Mouse (Mus musculus): ENCODE measurements at regions not wholly inside any gene's neighbourhood (a gene's known extent, or its start where the extent isn't known, plus 50 kb on each side); places are given as distances from the start of the nearest gene placed in this dataset.
"Not testable (repeated sequence)": the region's sequence is repeated elsewhere in the genome, so short reads cannot be mapped to it uniquely, and the experiment has no call there.

GRCm38 (mm10) chr2:79010273-79010672, 142.3 kb downstream of the Ube2e3 start:
- in situ Hi-C loops (cut with MboI, MseI): loop anchor here in 1 of 2 experiments (10.0 kb wide), 1 partner anchor 1195 kb away; no protein-coding TSS in a partner anchor

GRCm38 (mm10) chr2:79018732-79019423, 151.0 kb downstream of the Ube2e3 start:
- in situ Hi-C loops (cut with MboI, MseI): loop anchor here in 1 of 2 experiments (10.0 kb wide), 1 partner anchor 1186 kb away; no protein-coding TSS in a partner anchor

- in situ Hi-C loops (cut with MboI, MseI): no loop called here
Measured at GRCm38 (mm10) chr2:79022954-79023353, 155.0 kb downstream of the Ube2e3 start.

GRCm38 (mm10) chr2:79025678-79026077, 157.8 kb downstream of the Ube2e3 start:
- in situ Hi-C loops (cut with MboI, MseI): no loop called here

GRCm38 (mm10) chr2:79030990-79031389, 163.1 kb downstream of the Ube2e3 start:
- in situ Hi-C loops (cut with MboI, MseI): no loop called here

- in situ Hi-C loops (cut with MboI, MseI): no loop called here
Measured at GRCm38 (mm10) chr2:79036296-79036695, 168.4 kb downstream of the Ube2e3 start.

- in situ Hi-C loops (cut with MboI, MseI): no loop called here
Measured at GRCm38 (mm10) chr2:79038624-79039023, 170.7 kb downstream of the Ube2e3 start.

- in situ Hi-C loops (cut with MboI, MseI): not testable (repeated sequence)
Measured at GRCm38 (mm10) chr2:79044804-79045203, 176.9 kb downstream of the Ube2e3 start.

- in situ Hi-C loops (cut with MboI, MseI): no loop called here
Measured at GRCm38 (mm10) chr2:79045508-79045907, 177.6 kb downstream of the Ube2e3 start.

- in situ Hi-C loops (cut with MboI, MseI): no loop called here
Measured at GRCm38 (mm10) chr2:79048020-79048419, 180.1 kb downstream of the Ube2e3 start.

- in situ Hi-C loops (cut with MboI, MseI): no loop called here
Measured at GRCm38 (mm10) chr2:79048777-79049537, 181.0 kb downstream of the Ube2e3 start.

- in situ Hi-C loops (cut with MboI, MseI): no loop called here
Measured at GRCm38 (mm10) chr2:79050495-79051046, 182.6 kb downstream of the Ube2e3 start.

GRCm38 (mm10) chr2:79052226-79052625, 184.3 kb downstream of the Ube2e3 start:
- in situ Hi-C loops (cut with MboI, MseI): no loop called here

GRCm38 (mm10) chr2:79056138-79056537, 188.2 kb downstream of the Ube2e3 start:
- in situ Hi-C loops (cut with MboI, MseI): no loop called here

GRCm38 (mm10) chr2:79059115-79059943, 191.4 kb downstream of the Ube2e3 start:
- in situ Hi-C loops (cut with MboI, MseI): no loop called here

GRCm38 (mm10) chr2:79059944-79060238, 192.0 kb downstream of the Ube2e3 start:
- in situ Hi-C loops (cut with MboI, MseI): no loop called here

- in situ Hi-C loops (cut with MboI, MseI): no loop called here
Measured at GRCm38 (mm10) chr2:79060320-79060719, 192.4 kb downstream of the Ube2e3 start.

- in situ Hi-C loops (cut with MboI, MseI): no loop called here
Measured at GRCm38 (mm10) chr2:79061645-79062044, 193.6 kb upstream of the Itga4 start.

GRCm38 (mm10) chr2:79062196-79062636, 193.0 kb upstream of the Itga4 start:
- in situ Hi-C loops (cut with MboI, MseI): no loop called here

- in situ Hi-C loops (cut with MboI, MseI): no loop called here
Measured at GRCm38 (mm10) chr2:79063641-79064040, 191.6 kb upstream of the Itga4 start.

- in situ Hi-C loops (cut with MboI, MseI): no loop called here
Measured at GRCm38 (mm10) chr2:79065321-79065720, 189.9 kb upstream of the Itga4 start.

- in situ Hi-C loops (cut with MboI, MseI): loop anchor here in 1 of 2 experiments (25.0 kb wide), 1 partner anchor 1211 kb away; the partner anchor contains the start of gene Prdx6b
Measured at GRCm38 (mm10) chr2:79076115-79076514, 179.1 kb upstream of the Itga4 start.
